Mouse (Mus musculus) intestine, postnatal 0 days (tissue): Measurements from ENCODE around the gene Ugt1a8. TPM values are rescaled to one million over a fixed set of nuclear protein-coding genes. Genes with fewer than 3 reads are reported as not detected.

Experiments used
- ATAC-seq: fragments of 200-750 bp; cut with Nextera tagmentation; 2 replicates; pipeline ENCODE4 v1.8.0; 2017; ENCODE audit warnings: mild to moderate bottlenecking, moderate TSS enrichment, moderate library complexity
- H3K27ac ChIP-seq: fragments of 300-500 bp; sonication (generic); 2 replicates; pipeline ENCODE4 v1.5.1; 2014; ENCODE audit warnings: mild to moderate bottlenecking, low read depth, low read length, moderate library complexity
- H3K27me3 ChIP-seq: fragments of 300-500 bp; sonication (generic); replicated peaks from 2 replicates; pipeline ENCODE4 v1.6.1; 2014; ENCODE audit warnings: low read length, mixed read lengths; ENCODE audit not compliant: control insufficient read depth, insufficient read depth
- H3K36me3 ChIP-seq: fragments of 300-500 bp; sonication (generic); 2 replicates; pipeline ENCODE4 v1.6.1; 2014; ENCODE audit warnings: mild to moderate bottlenecking, moderate library complexity; ENCODE audit not compliant: control insufficient read depth, insufficient read depth
- H3K4me1 ChIP-seq: fragments of 300-500 bp; sonication (generic); replicated peaks from 2 replicates; pipeline ENCODE4 v1.6.1; 2014; ENCODE audit warnings: antibody characterized with exemption, low read length, mixed read lengths; ENCODE audit not compliant: control insufficient read depth, insufficient read depth
- H3K4me2 ChIP-seq: fragments of 300-500 bp; sonication (generic); replicated peaks from 2 replicates; pipeline ENCODE4 v1.6.1; 2014; ENCODE audit warnings: low read depth, mild to moderate bottlenecking, moderate library complexity
- H3K4me3 ChIP-seq: fragments of 300-500 bp; sonication (generic); 2 replicates; pipeline ENCODE4 v1.5.1; 2014; ENCODE audit warnings: low read depth, low read length
- H3K9ac ChIP-seq: fragments of 300-500 bp; sonication (generic); 2 replicates; pipeline ENCODE4 v1.6.1; 2014; ENCODE audit warnings: mild to moderate bottlenecking, low read depth, low read length
- H3K9me3 ChIP-seq: fragments of 300-500 bp; sonication (generic); 2 replicates; pipeline ENCODE4 v1.6.1; 2016; ENCODE audit warnings: mixed run types; ENCODE audit not compliant: control insufficient read depth
- CTCF ChIP-seq: sonication (generic); IDR thresholded peaks from 2 replicates; pipeline ENCODE4 v1.5.1; 2016; ENCODE audit warnings: low read depth, mild to moderate bottlenecking, control low read depth, antibody characterized with exemption, moderate library complexity
- WGBS: fragments of 180-500 bp; shearing (Covaris S2); extraction: QIAGEN DNeasy Blood & Tissue Kit; methylation state at CpG from one replicate; pipeline ENCODE4 v1.1.7; 2014; 5-methylcytosine and 5-hydroxymethylcytosine counted together
- polyA plus RNA-seq: library from polyadenylated mRNA; unstranded; fragments of >200 nt; fragmentation: Nextera tagmentation; extraction: Ambion mirVana; gene quantifications from 2 replicates; pipeline ENCODE4 v1.2.1, GENCODE M21; 2015

Gene Ugt1a8
- polyA plus RNA-seq, 1 experiment from 2014 or later = 0.05 TPM

GRCm38 (mm10) chr1:88225741-88226140 is 138.1 kb downstream of the Ugt1a8 start:
- Histone ChIP-seq H3K9ac (no peak overlapping the region), H3K27ac (no peak overlapping the region), H3K9me3 (peaks cover 33% of the 10 kb centered on the region), H3K4me2 (no peak overlapping the region), H3K36me3 (no peaks in the 10 kb centered on the region), H3K27me3 (no peaks in the 10 kb centered on the region), H3K4me3 (no peak overlapping the region), H3K4me1 (no peaks in the 10 kb centered on the region)
- ATAC-seq = no peak
- no peak for TF ChIP-seq CTCF

GRCm38 (mm10) chr1:88226670-88227379 is 139.2 kb downstream of the Ugt1a8 start, which contains the start of gene Mroh2a:
Mroh2a (plus strand) TSS chr1:88226986.
- Histone ChIP-seq H3K9me3 (peaks cover 43% of the 10 kb centered on the region), H3K27me3 (no peaks in the 10 kb centered on the region), H3K27ac (no peak within 1 kb of the TSS), H3K4me1 (no peaks in the 10 kb centered on the region), H3K36me3 (no peaks in the 10 kb centered on the region), H3K9ac (no peak within 1 kb of the TSS), H3K4me3 (no peak within 1 kb of the TSS), H3K4me2 (no peak within 1 kb of the TSS)
- TF ChIP-seq CTCF = no peak
- 56% methylated on average over 5 of the region's 5 CpGs for WGBS
- ATAC-seq = no peak

- H3K27me3 ChIP-seq = no peaks in the 10 kb centered on the region
- H3K9ac ChIP-seq = no peak overlapping the region
- no peak for TF ChIP-seq CTCF
- no peaks in the 10 kb centered on the region for H3K36me3 ChIP-seq
- peaks cover 46% of the 10 kb centered on the region for H3K9me3 ChIP-seq
- no peaks in the 10 kb centered on the region for H3K4me1 ChIP-seq
- ATAC-seq = no peak
- no peak overlapping the region for H3K4me3 ChIP-seq
- WGBS = 62% methylated on average over 2 of the region's 2 CpGs
- no peak overlapping the region for H3K4me2 ChIP-seq
- H3K27ac ChIP-seq = no peak overlapping the region
These were observed 139.9 kb downstream of the Ugt1a8 start for GRCm38 (mm10) chr1:88227482-88227881.

- Histone ChIP-seq H3K4me1 (no peaks in the 10 kb centered on the region), H3K27ac (no peak overlapping the region), H3K9ac (no peak overlapping the region), H3K9me3 (peaks cover 50% of the 10 kb centered on the region), H3K27me3 (no peaks in the 10 kb centered on the region), H3K4me3 (no peak overlapping the region), H3K36me3 (no peaks in the 10 kb centered on the region), H3K4me2 (no peak overlapping the region)
- no peak for ATAC-seq
- WGBS = 69% methylated on average over 7 of the region's 7 CpGs
- TF ChIP-seq CTCF = no peak
These were observed 140.5 kb downstream of the Ugt1a8 start for GRCm38 (mm10) chr1:88228121-88228520.

- H3K36me3 ChIP-seq = no peaks in the 10 kb centered on the region
- no peaks in the 10 kb centered on the region for H3K4me1 ChIP-seq
- H3K9ac ChIP-seq = no peak overlapping the region
- H3K9me3 ChIP-seq = peaks cover 54% of the 10 kb centered on the region
- H3K27me3 ChIP-seq = no peaks in the 10 kb centered on the region
- H3K4me2 ChIP-seq = no peak overlapping the region
- 79% methylated on average over 3 of the region's 3 CpGs for WGBS
- TF ChIP-seq CTCF = no peak
- H3K27ac ChIP-seq = no peak overlapping the region
- ATAC-seq = no peak
- H3K4me3 ChIP-seq = no peak overlapping the region
These were observed 142.0 kb downstream of the Ugt1a8 start for GRCm38 (mm10) chr1:88229566-88229965.

- Histone ChIP-seq H3K27me3 (no peaks in the 10 kb centered on the region), H3K4me1 (no peaks in the 10 kb centered on the region), H3K4me2 (no peak overlapping the region), H3K36me3 (no peaks in the 10 kb centered on the region), H3K4me3 (no peak overlapping the region), H3K9me3 (peaks cover 57% of the 10 kb centered on the region), H3K9ac (no peak overlapping the region), H3K27ac (no peak overlapping the region)
- WGBS = 86% methylated on average over 5 of the region's 5 CpGs
- no peak for ATAC-seq
- TF ChIP-seq CTCF = no peak
These were observed 142.4 kb downstream of the Ugt1a8 start for GRCm38 (mm10) chr1:88229986-88230385.

- 71% methylated on average over 7 of the region's 7 CpGs for WGBS
- no peak for TF ChIP-seq CTCF
- peaks cover 60% of the 10 kb centered on the region for H3K9me3 ChIP-seq
- no peak for ATAC-seq
- H3K4me2 ChIP-seq = no peak overlapping the region
- no peaks in the 10 kb centered on the region for H3K36me3 ChIP-seq
- H3K27ac ChIP-seq = no peak overlapping the region
- H3K9ac ChIP-seq = no peak overlapping the region
- H3K27me3 ChIP-seq = no peaks in the 10 kb centered on the region
- H3K4me1 ChIP-seq = no peaks in the 10 kb centered on the region
- no peak overlapping the region for H3K4me3 ChIP-seq
These were observed 142.8 kb downstream of the Ugt1a8 start for GRCm38 (mm10) chr1:88230421-88230820.
